ENCODE assay signal across 12 mouse cellular contexts in genomic region chr14:48198190-48198954, GRCm38 (mm10).
DNase-seq lines count a peak whose midpoint lies in the region; ATAC-seq lines count a peak whose summit lies in the region.
"Had no signal": no experiment of that assay in that cellular context is flagged by ENCODE, and none has a peak within 500 bp of the region (broad histone marks: within the 10 kb centered on the region; RNA-seq: fewer than 3 reads in every experiment).

No protein-coding gene starts in this region.

- ATAC-seq in embryonic facial prominence, embryonic 14.5 days (ENCODE audit: low read depth), result no peak; the same call in 1 of the 2 replicates
- no peak for ATAC-seq in erythroid progenitor cell, adult 5-6 weeks (replicated peaks; ENCODE audit: low FRiP score, poor library complexity, severe bottlenecking)

- no peak overlapping the region for H3K9ac ChIP-seq in embryonic facial prominence, embryonic 14.5 days (ENCODE audit: low read depth, low read length)
- H3K9ac ChIP-seq: embryonic facial prominence, embryonic 15.5 days; liver, embryonic 14.5 days had no signal

- no peak overlapping the region for H3K4me3 ChIP-seq in embryonic facial prominence, embryonic 14.5 days (ENCODE audit: low read depth, low read length)
- H3K4me3 ChIP-seq in embryonic facial prominence, embryonic 10.5 days, result no peak overlapping the region
- H3K4me3 ChIP-seq: embryonic facial prominence, embryonic 15.5 days had no signal

- no peak overlapping the region for H3K27ac ChIP-seq in embryonic facial prominence, embryonic 14.5 days (replicated peaks; ENCODE audit: low read depth, low read length)
- no peak overlapping the region for H3K27ac ChIP-seq in embryonic facial prominence, embryonic 10.5 days (replicated peaks)
- H3K27ac ChIP-seq: embryonic facial prominence, embryonic 15.5 days; liver, embryonic 14.5 days had no signal

- H3K4me1 ChIP-seq in embryonic facial prominence, embryonic 14.5 days (ENCODE audit: control insufficient read depth, insufficient read depth, low read length), result peaks cover 26% of the 10 kb centered on the region
- H3K4me1 ChIP-seq in embryonic facial prominence, embryonic 10.5 days, result peaks cover 51% of the 10 kb centered on the region

- DNase-seq in embryonic facial prominence, embryonic 14.5 days (ENCODE audit: low spot score), result peak; percentile 65
- DNase-seq in embryonic facial prominence, embryonic 10.5 days (ENCODE audit: low spot score), result no peak
- DNase-seq in kidney, adult 9 months, result peak; percentile 30
- no peak for DNase-seq in kidney, adult 8-10 months
- DNase-seq in brain, adult 2 months (ENCODE audit: low read depth, low spot score), result peak; percentile 53
- peak; percentile 72 for DNase-seq in lung, postnatal 14 days
- no peak for DNase-seq in embryo, embryonic 10 days (ENCODE audit: low spot score)
- DNase-seq: adrenal gland, adult 2 months; layer of hippocampus, postnatal 36 days had no signal

- WGBS in embryonic facial prominence, embryonic 14.5 days, result 47% methylated on average over 8 of the region's 8 CpGs
- WGBS in embryonic facial prominence, embryonic 10.5 days, result 72% methylated on average over 8 of the region's 8 CpGs

- no peaks in the 10 kb centered on the region for H3K36me3 ChIP-seq in embryonic facial prominence, embryonic 14.5 days (ENCODE audit: control insufficient read depth, insufficient read depth, low read length)
- H3K36me3 ChIP-seq in embryonic facial prominence, embryonic 10.5 days (replicated peaks), result no peaks in the 10 kb centered on the region
- H3K36me3 ChIP-seq: embryonic facial prominence, embryonic 15.5 days had no signal

- H3K4me2 ChIP-seq in embryonic facial prominence, embryonic 14.5 days (ENCODE audit: low read depth, low read length), result no peak overlapping the region
- H3K4me2 ChIP-seq: embryonic facial prominence, embryonic 15.5 days had no signal

- H3K27me3 ChIP-seq in embryonic facial prominence, embryonic 14.5 days (replicated peaks; ENCODE audit: control insufficient read depth, insufficient read depth, low read length), result no peaks in the 10 kb centered on the region
- H3K27me3 ChIP-seq in embryonic facial prominence, embryonic 10.5 days (replicated peaks; ENCODE audit: low read depth, poor library complexity, severe bottlenecking), result no peaks in the 10 kb centered on the region

- H3K9me3 ChIP-seq in embryonic facial prominence, embryonic 14.5 days (ENCODE audit: control insufficient read depth, low read length), result no peaks in the 10 kb centered on the region
- H3K9me3 ChIP-seq in embryonic facial prominence, embryonic 10.5 days, result no peaks in the 10 kb centered on the region
- H3K9me3 ChIP-seq: embryonic facial prominence, embryonic 15.5 days had no signal

Comparison
In these comparisons a context has a peak if more than half of its experiments do, and no peak if none do; other contexts are left out.
1. DNase-seq: peak in embryonic facial prominence, embryonic 14.5 days (single experiment), kidney, adult 9 months (single experiment), brain, adult 2 months (single experiment) and lung, postnatal 14 days (single experiment); none in embryonic facial prominence, embryonic 10.5 days (single experiment), kidney, adult 8-10 months (0 of 2) and embryo, embryonic 10 days (single experiment).